Mouse (Mus musculus) CH12.LX (cell line): ENCODE data around the gene Ica1. TPM values are rescaled to one million over a fixed set of nuclear protein-coding genes. Genes with fewer than 3 reads are reported as not detected.

ENCODE experiments used
- DNase-seq: peaks from one replicate; pipeline ENCODE4 v3.0.0-alpha.2; 2013; ENCODE audit errors: extremely low read depth
- H3K27ac ChIP-seq: 2 replicates; pipeline ENCODE4 v1.5.1; 2012; ENCODE audit warnings: low read depth, mild to moderate bottlenecking, control low read depth, moderate library complexity; ENCODE audit not compliant: insufficient read depth
- H3K27me3 ChIP-seq: replicated peaks from 2 replicates; pipeline ENCODE3; 2012; ENCODE audit warnings: inconsistent platforms
- H3K36me3 ChIP-seq, 2 experiments: replicated peaks in 1 of 2; 2 replicates each; pipeline versions ENCODE3 to v1.6.1; 2012; ENCODE audit warnings: inconsistent platforms in 1 of 2, low read length in 1 of 2, mild to moderate bottlenecking in 1 of 2, mixed read lengths in 1 of 2, moderate library complexity in 1 of 2; ENCODE audit not compliant: control insufficient read depth in 1 of 2, insufficient read depth in 1 of 2
- H3K4me1 ChIP-seq, 2 experiments: 2 replicates each; pipeline ENCODE4 v1.6.1; 2012; ENCODE audit warnings: inconsistent platforms in 1 of 2, moderate library complexity in 1 of 2; ENCODE audit not compliant: insufficient read depth in 2 of 2, control insufficient read depth in 1 of 2
- H3K4me2 ChIP-seq: 2 replicates; pipeline ENCODE4 v1.6.1; 2012; ENCODE audit warnings: low read depth, mild to moderate bottlenecking, control low read depth; ENCODE audit not compliant: poor library complexity, insufficient read depth, severe bottlenecking
- H3K4me3 ChIP-seq, 3 experiments: fragments of 150-350 bp in 1 of 3; sonication (generic) in 1 of 3; replicated peaks in 1 of 3; 2 replicates each; pipeline versions ENCODE3 to v1.5.1; 2011 to 2012; ENCODE audit warnings: low read depth in 2 of 3, low read length in 2 of 3, mild to moderate bottlenecking in 2 of 3, moderate library complexity in 2 of 3, control low read depth in 1 of 3, improper control_type of control experiment in 1 of 3, inconsistent platforms in 1 of 3, mixed read lengths in 1 of 3; ENCODE audit not compliant: poor library complexity in 1 of 3
- H3K79me2 ChIP-seq: replicated peaks from 2 replicates; pipeline ENCODE4 v1.6.1; 2012; ENCODE audit warnings: mild to moderate bottlenecking, moderate library complexity; ENCODE audit not compliant: control insufficient read depth, poor library complexity, insufficient read depth, severe bottlenecking; ENCODE audit errors: extremely low read depth
- H3K9ac ChIP-seq: 2 replicates; pipeline ENCODE4 v1.6.1; 2012; ENCODE audit warnings: low read depth, mild to moderate bottlenecking, control low read depth, moderate library complexity; ENCODE audit not compliant: insufficient read depth
- H3K9me3 ChIP-seq: replicated peaks from 2 replicates; pipeline ENCODE3; 2012; ENCODE audit warnings: low read length, inconsistent platforms, mixed read lengths
- CTCF ChIP-seq, 2 experiments: IDR thresholded peaks in 1 of 2; conservative IDR thresholded peaks in 1 of 2; 2 replicates each; pipeline ENCODE4 v1.5.1; 2011 to 2012; ENCODE audit warnings: low read depth in 2 of 2, low read length in 2 of 2, improper control_type of control experiment in 1 of 2, inconsistent platforms in 1 of 2, mild to moderate bottlenecking in 1 of 2, moderate library complexity in 1 of 2
- E2F4 ChIP-seq: IDR thresholded peaks from 2 replicates; pipeline ENCODE4 v1.6.1; 2011; ENCODE audit warnings: low read depth, low read length, improper control_type of control experiment; ENCODE audit not compliant: insufficient replicate concordance
- ELF1 ChIP-seq: IDR thresholded peaks from 2 replicates; pipeline ENCODE4 v1.6.1; 2014; ENCODE audit warnings: low read depth, mild to moderate bottlenecking, inconsistent platforms, low read length, improper control_type of control experiment
- EP300 ChIP-seq: IDR thresholded peaks from 2 replicates; pipeline ENCODE4 v1.6.1; 2011; ENCODE audit warnings: low read length, improper control_type of control experiment
- GABPA ChIP-seq: IDR thresholded peaks from 2 replicates; pipeline ENCODE4 v1.6.1; 2012; ENCODE audit warnings: low read depth, low read length, improper control_type of control experiment, inconsistent platforms; ENCODE audit not compliant: insufficient replicate concordance
- HCFC1 ChIP-seq: IDR thresholded peaks from 2 replicates; pipeline ENCODE4 v1.6.1; 2012; ENCODE audit warnings: low read depth, mild to moderate bottlenecking, inconsistent platforms, low read length, improper control_type of control experiment
- IRF4 ChIP-seq: IDR thresholded peaks from 2 replicates; pipeline ENCODE4 v1.6.1; 2014; ENCODE audit warnings: low read depth, mild to moderate bottlenecking, inconsistent platforms, low read length, improper control_type of control experiment
- JUN ChIP-seq: IDR thresholded peaks from 2 replicates; pipeline ENCODE4 v1.6.1; 2011; ENCODE audit warnings: low read depth, mild to moderate bottlenecking, low read length, improper control_type of control experiment, moderate library complexity; ENCODE audit not compliant: insufficient read depth
- MAFK ChIP-seq: IDR thresholded peaks from 2 replicates; pipeline ENCODE4 v1.6.1; 2011; ENCODE audit warnings: low read length, improper control_type of control experiment; ENCODE audit not compliant: insufficient replicate concordance
- MAX ChIP-seq: IDR thresholded peaks from 2 replicates; pipeline ENCODE4 v1.6.1; 2011; ENCODE audit warnings: low read length, improper control_type of control experiment
- MAZ ChIP-seq: IDR thresholded peaks from 2 replicates; pipeline ENCODE4 v1.6.1; 2012; ENCODE audit warnings: low read depth, mild to moderate bottlenecking, inconsistent platforms, low read length, improper control_type of control experiment, moderate library complexity
- MXI1 ChIP-seq: IDR thresholded peaks from 2 replicates; pipeline ENCODE4 v1.6.1; 2011; ENCODE audit warnings: mild to moderate bottlenecking, low read depth, low read length, improper control_type of control experiment
- PAX5 ChIP-seq: IDR thresholded peaks from 2 replicates; pipeline ENCODE4 v1.6.1; 2012; ENCODE audit warnings: low read length, inconsistent platforms, mixed read lengths
- POLR2A ChIP-seq: IDR thresholded peaks from 2 replicates; pipeline ENCODE4 v1.6.1; 2011; ENCODE audit warnings: low read depth, mild to moderate bottlenecking, improper control_type of control experiment, low read length
- POLR2AphosphoS2 ChIP-seq: IDR thresholded peaks from 2 replicates; pipeline ENCODE4 v1.6.1; 2011; ENCODE audit warnings: low read depth, low read length, improper control_type of control experiment
- RAD21 ChIP-seq: IDR thresholded peaks from 2 replicates; pipeline ENCODE4 v1.6.1; 2011; ENCODE audit warnings: low read depth, mild to moderate bottlenecking, low read length, improper control_type of control experiment, moderate library complexity
- SIN3A ChIP-seq: IDR thresholded peaks from 2 replicates; pipeline ENCODE4 v1.6.1; 2012; ENCODE audit warnings: low read length, improper control_type of control experiment, inconsistent platforms
- USF1 ChIP-seq: IDR thresholded peaks from 2 replicates; pipeline ENCODE4 v1.6.1; 2014; ENCODE audit warnings: low read depth, mild to moderate bottlenecking, inconsistent platforms, low read length, improper control_type of control experiment
- ZC3H11A ChIP-seq: IDR thresholded peaks from 2 replicates; pipeline ENCODE4 v1.6.1; 2012; ENCODE audit warnings: low read depth, mild to moderate bottlenecking, inconsistent platforms, low read length, improper control_type of control experiment
- ZKSCAN1 ChIP-seq: IDR thresholded peaks from 2 replicates; pipeline ENCODE4 v1.6.1; 2012; ENCODE audit warnings: low read depth, inconsistent platforms, low read length, improper control_type of control experiment, borderline replicate concordance
- ZMIZ1 ChIP-seq: IDR thresholded peaks from 2 replicates; pipeline ENCODE4 v1.6.1; 2012; ENCODE audit warnings: low read depth, mild to moderate bottlenecking, inconsistent platforms, low read length, improper control_type of control experiment
- ZNF384 ChIP-seq: IDR thresholded peaks from 2 replicates; pipeline ENCODE4 v1.6.1; 2012; ENCODE audit warnings: low read depth, low read length, improper control_type of control experiment, inconsistent platforms
- dilution Hi-C: fragments of 300-500 bp; cut with MboI; formaldehyde crosslinking; loops from 2 replicates; pipeline ENCODE4 v1.14.3; 2020; ENCODE audit warnings: low sequenced_read_pairs; ENCODE audit not compliant: extremely low pct_unique_long_range_greater_than_20kb, extremely low pct_ligation_motif_present
- in situ Hi-C: fragments of 300-500 bp; cut with MboI; formaldehyde crosslinking; loops from 3 replicates; pipeline ENCODE4 v1.14.3; 2019; ENCODE audit warnings: low sequenced_read_pairs, low pct_ligation_motif_present, low pct_unique_long_range_greater_than_20kb, mixed read lengths
- polyA plus RNA-seq: library from polyadenylated mRNA; unstranded; fragments of >175 nt; gene quantifications from 2 replicates; pipeline ENCODE4 v1.2.1, GENCODE M21; 2012; ENCODE audit warnings: low read depth; ENCODE audit not compliant: insufficient read length
- total RNA-seq, 2 experiments: library from RNA; depleted of rRNA; stranded (reverse); fragments of 300-350 nt in 1 of 2; fragments of >200 nt in 1 of 2; gene quantifications; 2 replicates each; pipeline ENCODE4 v1.2.3; 2012 to 2014

The Ica1 gene
- total and polyA plus RNA-seq, 3 experiments, result 0.59 TPM; not detected in 2

DNA sequence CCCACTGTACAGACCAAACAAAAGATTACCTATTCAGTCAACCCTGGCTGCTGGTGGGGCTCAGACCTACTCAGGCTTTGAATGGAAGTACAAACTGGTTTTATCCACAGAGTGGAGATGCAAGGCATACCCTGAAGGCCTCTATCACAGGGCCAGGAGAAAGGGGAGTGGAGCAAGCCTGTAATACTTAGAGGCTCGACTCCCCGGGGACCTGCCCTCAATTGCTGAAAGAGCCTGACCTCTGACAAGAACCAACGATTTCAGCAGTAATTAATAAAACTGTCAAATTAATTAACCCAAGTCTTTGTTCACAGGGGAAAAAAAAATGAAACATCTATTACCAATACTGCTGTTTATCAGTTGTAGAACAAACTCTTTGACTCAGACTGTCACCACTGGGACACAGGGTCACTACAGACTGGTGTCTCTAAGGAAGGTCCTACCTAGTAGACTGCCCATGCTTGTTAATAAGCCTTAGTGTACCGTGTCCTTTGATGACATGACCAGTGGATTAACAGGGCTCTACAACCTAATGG, 46.6 kb downstream of the Ica1 start:
- in situ Hi-C loops (loop anchor here (10.0 to 25.0 kb wide), 2 partner anchors 394 to 647 kb away; no protein-coding TSS in a partner anchor), dilution Hi-C loops (no loop called here)
- no peak overlapping the region for H3K4me3 ChIP-seq
- no peak overlapping the region for H3K4me2 ChIP-seq
- no peak for DNase-seq
- peaks cover 13 to 48% of the 10 kb centered on the region in 2 experiments for H3K4me1 ChIP-seq
- H3K27me3 ChIP-seq, result no peaks in the 10 kb centered on the region
- H3K36me3 ChIP-seq, result no peaks in the 10 kb centered on the region
- no peak overlapping the region for H3K27ac ChIP-seq
- TF ChIP-seq MAX, result no peak
- TF ChIP-seq USF1, result no peak
- TF ChIP-seq GABPA, result no peak
- no peak for TF ChIP-seq RAD21
- TF ChIP-seq POLR2A, result no peak
- TF ChIP-seq IRF4, result no peak
- no peak for TF ChIP-seq ELF1
- no peak for TF ChIP-seq JUN
- TF ChIP-seq, all 38 proteins: peak for 0
- H3K9ac ChIP-seq, result no peak overlapping the region
- H3K79me2 ChIP-seq, result no peaks in the 10 kb centered on the region
- no peaks in the 10 kb centered on the region for H3K9me3 ChIP-seq

GRCm38 (mm10) chr6:8730433-8730832, 47.9 kb downstream of the Ica1 start:
- TF ChIP-seq PAX5, result no peak
- no peak for TF ChIP-seq IRF4
- no peak for TF ChIP-seq CTCF (conservative IDR thresholded peaks at IDR 0.05 in 1 of 2, IDR thresholded peaks at IDR 0.05 in 1 of 2; ENCODE audit: low read depth in 2 of 2, low read length in 2 of 2)
- no peak for TF ChIP-seq MAFK
- no peak for TF ChIP-seq HCFC1
- TF ChIP-seq ZMIZ1, result no peak
- TF ChIP-seq ZNF384, result no peak
- TF ChIP-seq GABPA, result no peak
- TF ChIP-seq EP300, result no peak
- no peak for TF ChIP-seq USF1
- TF ChIP-seq ZKSCAN1, result no peak
- TF ChIP-seq POLR2AphosphoS2, result no peak
- no peak for TF ChIP-seq SIN3A
- TF ChIP-seq MAZ, result no peak
- TF ChIP-seq JUN, result no peak
- no peak for TF ChIP-seq MXI1
- TF ChIP-seq ZC3H11A, result no peak
- TF ChIP-seq E2F4, result no peak
- no peaks in the 10 kb centered on the region for H3K79me2 ChIP-seq
- peaks cover 14 to 36% of the 10 kb centered on the region in 2 experiments for H3K4me1 ChIP-seq
- in situ Hi-C loops (loop anchor here (10.0 to 25.0 kb wide), 2 partner anchors 393 to 646 kb away; no protein-coding TSS in a partner anchor), dilution Hi-C loops (no loop called here)
- H3K36me3 ChIP-seq, result no peaks in the 10 kb centered on the region
- H3K4me2 ChIP-seq, result no peak overlapping the region
- no peak for DNase-seq
- no peaks in the 10 kb centered on the region for H3K9me3 ChIP-seq
- no peak overlapping the region for H3K27ac ChIP-seq
- H3K9ac ChIP-seq, result no peak overlapping the region
- H3K4me3 ChIP-seq, result no peak overlapping the region
- no peaks in the 10 kb centered on the region for H3K27me3 ChIP-seq
